Mouse (Mus musculus) forebrain, embryonic 11.5 days (tissue): ENCODE results near the gene Olfr47. TPM values are rescaled to one million over a fixed set of nuclear protein-coding genes. Genes with fewer than 3 reads are reported as not detected.

Experiments
- ATAC-seq: fragments of 200-750 bp; cut with Nextera tagmentation; replicated peaks from 2 replicates; pipeline ENCODE4 v1.8.0; 2017; ENCODE audit warnings: moderate TSS enrichment; ENCODE audit not compliant: low FRiP score
- DNase-seq: peaks from one replicate; pipeline ENCODE4 v3.0.0-alpha.2; 2017; ENCODE audit warnings: low spot score
- H3K27ac ChIP-seq: fragments of 300-500 bp; sonication (generic); 2 replicates; pipeline ENCODE4 v1.5.1; 2014; ENCODE audit warnings: low read depth, low read length
- H3K27me3 ChIP-seq: fragments of 300-500 bp; sonication (generic); 2 replicates; pipeline ENCODE4 v1.6.1; 2014; ENCODE audit warnings: mild to moderate bottlenecking, low read length, mixed read lengths; ENCODE audit not compliant: control insufficient read depth, insufficient read depth
- H3K36me3 ChIP-seq: fragments of 300-500 bp; sonication (generic); 2 replicates; pipeline ENCODE4 v1.6.1; 2014; ENCODE audit warnings: mild to moderate bottlenecking, low read length, moderate library complexity, mixed read lengths; ENCODE audit not compliant: control insufficient read depth, insufficient read depth
- H3K4me1 ChIP-seq: fragments of 300-500 bp; sonication (generic); replicated peaks from 2 replicates; pipeline ENCODE4 v1.6.1; 2014; ENCODE audit warnings: low read length, mixed read lengths; ENCODE audit not compliant: control insufficient read depth, insufficient read depth
- H3K4me2 ChIP-seq: fragments of 300-500 bp; sonication (generic); 2 replicates; pipeline ENCODE4 v1.6.1; 2014; ENCODE audit warnings: low read depth, mild to moderate bottlenecking, low read length, moderate library complexity, mixed read lengths; ENCODE audit not compliant: severe bottlenecking
- H3K4me3 ChIP-seq: fragments of 300-500 bp; sonication (generic); 2 replicates; pipeline ENCODE4 v1.5.1; 2014; ENCODE audit warnings: low read depth, low read length
- H3K9ac ChIP-seq: fragments of 300-500 bp; sonication (generic); 2 replicates; pipeline ENCODE4 v1.6.1; 2014; ENCODE audit warnings: low read length
- H3K9me3 ChIP-seq: fragments of 300-500 bp; sonication (generic); 2 replicates; pipeline ENCODE4 v1.6.1; 2016; ENCODE audit warnings: low read length, mixed read lengths; ENCODE audit not compliant: control insufficient read depth
- WGBS: fragments of 180-500 bp; shearing (Covaris S2); extraction: QIAGEN DNeasy Blood & Tissue Kit; methylation state at CpG from one replicate; pipeline ENCODE4 v1.1.7; 2014; 5-methylcytosine and 5-hydroxymethylcytosine counted together
- polyA plus RNA-seq: library from polyadenylated mRNA; unstranded; fragments of >200 nt; fragmentation: Nextera tagmentation; extraction: Ambion mirVana; gene quantifications from 2 replicates; pipeline ENCODE4 v1.2.1, GENCODE M21; 2014

Gene Olfr47
- polyA plus RNA-seq, 1 experiment from 2014 or later, result not detected

GRCm38 (mm10) chr6:43280481-43280880 is 49.2 kb downstream of the Olfr47 start:
- Histone ChIP-seq H3K9me3 (no peaks in the 10 kb centered on the region), H3K4me1 (no peaks in the 10 kb centered on the region), H3K9ac (no peak overlapping the region), H3K4me3 (no peak overlapping the region), H3K27me3 (no peaks in the 10 kb centered on the region), H3K36me3 (no peaks in the 10 kb centered on the region), H3K27ac (no peak overlapping the region), H3K4me2 (no peak overlapping the region)
- WGBS, result 94% methylated on average over 5 of the region's 5 CpGs
- DNase-seq, result no peak
- ATAC-seq, result no peak

Other genes starting within 250 kb of the Olfr47 start
- not detected in 2 replicates for gene Olfr441, start 125.2 kb upstream of the Olfr47 start, polyA plus RNA-seq
- gene Olfr237-ps1, start 85.0 kb upstream of the Olfr47 start, polyA plus RNA-seq, result not detected in 2 replicates
- not detected in 2 replicates for gene Olfr437, start 68.2 kb upstream of the Olfr47 start, polyA plus RNA-seq
- not detected in 2 replicates for gene Olfr13, start 59.4 kb upstream of the Olfr47 start, polyA plus RNA-seq
- gene Olfr435, start 34.4 kb upstream of the Olfr47 start, polyA plus RNA-seq, result not detected in 2 replicates
- not detected in 2 replicates for gene Olfr434, start 18.5 kb upstream of the Olfr47 start, polyA plus RNA-seq
- 2.2 and 2.9 TPM in 2 replicates for gene Arhgef5, start 34.1 kb downstream of the Olfr47 start, polyA plus RNA-seq
- gene Nobox, start 78.0 kb downstream of the Olfr47 start, polyA plus RNA-seq, result not detected in 2 replicates